Mouse (Mus musculus) liver (tissue): Measurements from ENCODE around the gene Jam3.

ENCODE experiments used
- DNase-seq: peaks from one replicate; pipeline ENCODE4 v3.0.0-alpha.2; 2020; ENCODE audit warnings: mixed read lengths

Jam3 gene

DNA sequence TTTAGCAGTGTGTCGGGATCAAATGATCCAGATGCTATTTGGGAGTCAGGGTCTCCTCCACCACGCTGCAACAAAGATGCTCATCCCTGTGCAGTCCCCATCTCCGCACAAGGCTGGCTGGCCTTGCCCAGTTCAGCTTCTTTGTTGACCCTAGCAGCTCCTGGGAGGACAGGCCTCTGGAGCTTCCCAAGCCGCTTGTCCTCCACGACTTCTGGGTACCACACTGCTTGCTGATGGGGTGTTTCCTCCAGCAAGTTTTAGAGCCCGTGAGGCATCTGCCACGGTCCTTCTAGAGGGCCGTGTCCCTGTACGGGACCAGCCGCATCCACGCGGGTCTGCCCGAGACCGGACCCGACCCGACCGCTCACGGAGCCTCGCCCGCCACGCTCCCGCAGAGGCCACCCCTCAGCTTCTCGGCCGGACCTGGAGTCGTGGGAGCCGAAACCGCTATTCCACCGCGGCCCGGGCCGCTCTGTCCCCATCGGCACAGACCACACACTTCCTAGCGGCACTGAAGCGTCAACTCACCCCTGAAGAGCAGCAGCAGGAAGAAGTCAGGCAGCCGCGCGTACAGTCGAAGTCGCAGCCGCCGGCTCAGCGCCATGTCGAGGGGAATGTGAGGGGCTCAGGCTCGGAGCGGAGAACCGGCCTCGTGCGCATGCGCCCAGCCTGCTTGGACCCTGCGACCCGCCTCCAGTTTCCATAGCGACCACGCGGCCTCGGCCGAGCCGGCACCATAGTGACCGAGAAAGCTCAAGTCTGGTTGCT, at the start of gene Jam3:
Gene Jam3 (minus strand): TSS at position 659 of the 768 bp plus-strand sequence.
- DNase-seq: peak; percentile 84

DNA sequence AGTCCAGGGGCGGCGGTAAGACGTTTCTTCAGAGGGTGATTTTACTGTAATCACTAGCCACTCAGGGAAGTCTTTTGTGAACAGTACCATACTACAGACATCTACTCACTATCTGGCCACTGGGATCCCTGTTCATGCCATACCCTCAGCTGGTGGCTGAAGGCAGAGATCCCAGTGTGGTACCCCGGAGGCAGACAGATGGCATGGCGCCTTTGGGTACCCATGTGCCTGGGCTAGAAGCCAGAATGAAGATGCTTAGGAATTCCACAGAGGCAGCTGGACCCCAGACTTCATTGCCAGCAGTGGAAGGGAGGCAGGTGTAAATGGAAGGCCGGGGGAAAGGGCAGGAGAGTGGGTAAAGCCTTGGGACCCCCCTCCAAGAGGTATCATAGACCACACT, 49.0 kb upstream of the Jam3 start:
- DNase-seq: no peak

DNA sequence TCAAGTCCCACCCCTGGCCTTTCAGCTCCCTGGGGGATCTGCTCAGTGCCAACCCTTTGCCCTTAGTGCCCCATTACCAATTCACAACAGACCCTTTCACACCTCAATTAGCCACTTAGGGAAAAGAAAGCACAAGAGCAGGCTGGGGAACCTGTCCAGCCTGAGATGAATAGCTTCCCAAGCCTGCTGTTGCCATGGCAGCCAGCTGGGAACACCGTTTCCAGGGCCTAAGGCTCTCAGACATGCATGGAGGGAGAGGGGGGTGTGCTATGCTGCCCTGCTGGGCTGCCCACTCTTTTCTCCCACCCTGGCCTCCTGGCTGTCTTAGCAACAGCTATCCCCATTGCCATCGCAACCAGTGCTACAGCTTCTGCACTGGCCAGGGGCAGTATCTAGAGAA, 47.9 kb upstream of the Jam3 start:
- peak; percentile 12 for DNase-seq

DNA sequence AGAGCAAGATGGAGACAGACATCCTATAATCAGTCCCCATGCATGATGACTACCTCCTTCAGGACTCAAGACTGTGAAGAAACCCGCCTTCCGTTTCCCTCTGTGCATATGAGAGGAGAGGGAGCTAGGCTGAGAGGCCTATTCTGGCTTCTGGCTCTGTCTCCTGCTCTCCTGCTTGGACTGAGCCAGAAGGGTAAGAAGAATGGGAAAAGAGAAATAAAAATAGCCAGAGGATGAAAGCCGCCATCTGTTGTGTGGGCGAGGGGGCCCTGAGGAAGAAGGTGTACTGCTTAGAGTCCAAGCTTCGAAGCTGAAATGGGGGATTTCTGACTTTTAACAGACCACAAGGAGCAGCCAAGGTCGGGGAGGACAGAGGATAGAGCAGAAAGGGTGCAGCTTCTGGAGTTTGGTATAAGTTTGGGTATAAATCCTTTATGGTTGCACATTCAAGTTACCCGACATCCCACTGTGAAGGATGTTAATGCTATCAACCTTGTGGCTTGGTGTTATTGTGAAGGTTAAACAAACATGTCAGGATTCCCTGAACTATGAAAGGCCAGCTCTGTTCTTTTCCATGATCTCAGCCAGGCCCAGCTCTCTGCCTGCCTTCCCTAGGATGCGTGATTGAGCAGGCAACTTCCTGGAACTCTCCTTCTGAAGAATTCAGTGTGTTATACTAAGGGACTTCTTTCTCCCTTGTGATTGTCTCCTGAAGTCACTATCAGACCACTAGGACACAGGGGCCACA, 46.4 kb upstream of the Jam3 start:
- no peak for DNase-seq

DNA sequence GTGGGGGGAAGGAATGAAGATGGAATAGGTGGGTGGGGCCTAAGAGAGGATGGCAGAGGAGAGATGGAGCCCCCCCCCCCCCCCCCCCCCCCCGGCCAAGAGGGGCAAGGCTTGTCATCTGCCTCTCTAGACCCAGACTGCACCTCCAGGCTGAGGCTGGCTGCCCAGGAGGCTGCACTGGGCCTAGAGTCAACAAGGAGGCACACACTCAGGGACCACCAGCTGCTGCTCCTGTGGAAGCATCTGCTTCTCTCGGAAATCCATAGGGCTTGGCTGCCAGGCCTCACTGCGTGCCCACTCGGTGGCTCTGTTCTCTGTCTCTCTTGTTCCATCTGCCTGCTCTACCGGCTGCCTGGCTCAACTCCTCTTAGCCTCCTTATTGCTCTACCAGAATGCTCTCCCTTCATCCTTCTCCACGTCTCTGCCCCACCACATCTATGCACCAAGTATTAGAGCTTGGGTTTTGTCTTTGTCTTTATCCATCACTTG, 38.4 kb upstream of the Jam3 start:
- no peak for DNase-seq

DNA sequence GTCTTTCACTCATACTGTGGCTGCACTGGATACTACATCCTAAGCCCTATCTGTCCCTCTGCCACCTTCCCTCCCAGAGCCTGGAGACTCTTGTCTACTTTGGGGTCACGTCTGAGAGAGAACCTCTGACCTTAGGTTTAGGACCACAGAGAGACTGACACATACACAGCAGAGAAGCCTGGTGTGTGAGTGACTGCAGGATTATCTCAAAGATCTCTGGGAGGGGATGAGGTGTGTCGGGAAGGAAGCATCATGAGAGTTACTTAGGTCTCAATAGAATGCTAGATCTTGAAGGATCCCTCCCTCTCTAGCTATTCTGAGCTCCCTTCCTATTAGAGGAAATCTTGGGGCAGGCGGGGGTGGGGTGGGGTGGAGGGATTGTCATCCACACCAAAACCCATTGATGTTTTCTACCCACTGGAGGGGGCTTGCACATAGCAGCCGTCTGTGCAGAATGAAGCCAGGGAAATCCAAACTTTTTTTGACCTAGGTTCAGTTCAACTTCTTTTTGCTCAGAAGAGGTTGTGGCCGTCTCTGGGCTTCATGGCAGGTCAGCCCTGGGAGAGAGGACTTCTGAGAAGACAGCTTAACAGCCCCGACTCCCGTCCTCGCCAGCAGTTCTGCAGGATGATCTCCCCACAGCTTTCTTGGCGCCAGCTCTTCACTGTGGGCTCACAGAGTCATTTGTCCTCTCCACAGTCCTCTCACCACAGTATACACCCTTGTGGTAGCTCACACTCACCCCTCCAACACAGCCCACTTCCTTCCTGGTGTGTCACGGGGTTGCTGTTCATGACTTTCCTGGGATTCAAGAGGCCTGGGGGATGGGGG, 37.8 kb upstream of the Jam3 start:
- no peak for DNase-seq

DNA sequence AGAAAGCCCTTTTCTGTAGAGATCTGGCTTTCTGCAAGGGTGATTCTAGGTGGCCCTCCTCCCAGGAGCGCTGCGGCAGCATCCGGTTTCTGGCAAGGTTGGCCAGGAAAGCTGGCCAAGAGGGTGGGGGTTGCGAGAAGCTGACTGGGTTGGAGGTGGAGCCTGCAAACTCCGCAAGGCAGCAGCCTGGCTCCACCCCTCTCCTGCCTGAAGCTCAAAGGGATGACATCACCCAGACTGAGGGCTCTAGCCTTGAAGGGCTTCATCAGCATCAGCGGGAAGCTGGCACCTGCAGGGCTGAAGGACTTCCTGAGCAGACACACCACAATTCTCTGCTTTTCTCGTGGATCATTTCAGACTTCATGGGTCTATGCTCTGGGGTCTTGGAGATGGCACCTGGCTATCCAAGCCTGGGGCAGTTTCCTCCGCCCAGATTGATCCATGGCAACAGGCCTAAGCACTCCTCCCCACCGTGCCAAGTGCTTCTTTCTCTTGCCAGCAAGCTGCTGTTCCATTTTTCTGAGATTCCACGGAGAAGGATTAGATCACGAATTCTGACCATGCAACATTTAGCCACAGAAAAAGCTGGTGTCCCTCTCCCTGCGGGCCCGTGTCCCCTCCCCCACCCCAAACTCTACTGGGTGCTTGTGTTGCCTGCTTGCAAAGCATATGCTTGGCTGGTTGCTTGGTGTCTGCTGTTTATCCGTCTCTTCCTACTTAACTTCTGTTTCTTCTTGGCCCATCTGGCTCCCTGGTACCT, 37.0 kb upstream of the Jam3 start:
- DNase-seq: peak; percentile 65

DNA sequence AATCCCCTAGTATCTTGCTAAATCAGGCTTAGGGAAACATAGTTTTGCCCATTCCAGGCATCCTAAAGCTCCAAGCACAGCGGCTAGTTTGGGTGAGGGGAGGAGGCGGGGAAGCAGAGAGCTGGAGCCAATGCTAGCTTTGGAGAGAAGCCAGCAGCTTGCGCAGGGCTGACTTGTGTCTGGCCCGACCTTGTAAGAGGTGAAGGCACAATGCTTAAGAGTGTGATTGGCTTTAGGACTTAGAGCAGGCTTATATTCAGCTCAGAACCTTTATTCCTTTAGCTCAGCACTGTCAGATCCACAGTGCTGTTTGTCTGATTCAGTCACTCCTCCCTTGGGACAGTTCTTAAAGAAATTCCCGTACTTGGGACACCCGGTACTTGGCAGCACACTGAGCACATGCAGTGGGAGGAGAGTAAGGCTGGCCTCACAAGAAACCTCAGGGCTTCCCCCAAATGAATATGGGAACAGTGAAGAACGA, 36.3 kb upstream of the Jam3 start:
- DNase-seq: peak; percentile 18

DNA sequence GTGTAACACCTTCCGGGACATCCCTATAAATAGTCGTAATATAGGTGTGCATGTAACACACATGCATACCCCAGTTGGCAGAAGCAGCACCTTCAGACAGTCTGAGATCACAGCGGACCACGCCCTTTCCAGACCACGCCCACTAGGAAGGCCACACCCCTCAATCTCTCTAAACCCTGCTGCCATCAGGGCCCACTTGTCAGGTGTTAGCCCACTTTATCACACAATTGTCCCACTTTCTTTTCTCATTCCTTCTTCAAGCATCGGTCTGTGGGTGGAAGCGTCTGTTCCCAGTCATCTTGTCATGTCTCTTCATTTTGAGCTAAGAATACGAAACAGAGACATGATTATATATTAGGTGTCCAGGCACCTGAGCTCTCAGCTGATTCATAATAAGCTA, 35.2 kb upstream of the Jam3 start:
- DNase-seq: no peak

DNA sequence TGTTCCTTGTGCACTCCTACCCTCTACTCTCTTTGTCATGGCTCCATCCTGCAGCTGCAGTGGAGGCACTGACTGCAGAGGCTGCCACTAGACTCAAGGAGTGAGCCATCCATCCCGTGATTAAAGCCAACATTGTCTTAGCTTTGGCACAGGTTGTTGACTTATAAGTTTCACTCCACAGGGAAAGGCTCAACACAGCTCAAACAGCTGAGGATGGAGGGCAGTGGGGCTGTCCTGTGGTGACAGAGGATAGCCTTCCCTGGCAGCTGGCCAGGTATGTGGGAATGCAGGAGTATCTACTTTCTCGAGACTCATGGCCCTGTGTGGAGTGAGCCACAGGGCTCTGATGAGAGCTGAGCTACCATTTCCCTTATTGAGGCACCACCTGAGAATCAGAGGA, 34.1 kb upstream of the Jam3 start:
- no peak for DNase-seq

DNA sequence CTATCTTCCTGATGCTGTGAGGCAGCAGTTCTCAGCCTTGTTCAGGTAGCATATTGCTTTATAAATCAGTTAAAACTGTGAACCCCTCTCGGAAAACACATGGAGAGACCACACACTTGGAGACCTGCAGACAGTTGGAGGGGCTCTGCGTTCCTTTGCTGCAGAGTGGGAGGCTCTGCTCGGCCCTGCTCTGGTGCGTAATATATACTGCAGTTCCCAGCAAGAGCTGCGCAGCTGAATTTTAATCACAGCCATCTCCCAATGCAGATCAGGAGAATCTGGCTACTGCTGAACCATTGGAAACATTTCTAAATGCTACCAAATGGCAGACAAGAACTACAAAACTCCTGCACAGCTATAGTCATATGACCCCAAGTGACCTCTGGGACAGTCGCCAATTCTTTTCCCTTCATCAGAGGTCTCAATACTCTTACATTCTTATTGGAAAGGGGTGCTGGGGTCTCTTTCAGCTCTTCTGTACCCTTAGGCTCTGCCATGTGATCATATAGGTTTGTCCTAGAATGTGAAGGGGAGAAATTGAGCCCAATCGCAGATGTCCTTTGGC, 33.5 kb upstream of the Jam3 start:
- no peak for DNase-seq

DNA sequence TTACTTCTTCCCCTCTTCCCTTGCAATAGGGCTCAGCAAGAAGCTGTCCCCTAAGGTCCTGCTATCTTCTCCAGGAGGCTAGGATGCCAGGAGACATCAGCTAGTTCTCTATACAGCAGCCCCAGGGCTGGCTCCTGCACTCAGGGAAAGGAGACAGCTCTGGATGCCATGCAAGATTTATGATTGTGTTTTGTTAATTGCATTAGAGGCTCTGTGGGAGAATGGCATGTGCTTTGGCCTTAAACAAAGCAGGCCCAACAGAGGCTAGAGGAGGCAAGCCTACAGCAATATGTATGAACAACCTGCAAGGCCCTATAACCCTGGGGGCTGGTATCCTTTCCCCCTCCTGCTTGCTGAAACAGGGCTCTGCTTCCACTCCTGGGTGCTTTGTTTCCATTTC, 30.6 kb upstream of the Jam3 start:
- DNase-seq: no peak

DNA sequence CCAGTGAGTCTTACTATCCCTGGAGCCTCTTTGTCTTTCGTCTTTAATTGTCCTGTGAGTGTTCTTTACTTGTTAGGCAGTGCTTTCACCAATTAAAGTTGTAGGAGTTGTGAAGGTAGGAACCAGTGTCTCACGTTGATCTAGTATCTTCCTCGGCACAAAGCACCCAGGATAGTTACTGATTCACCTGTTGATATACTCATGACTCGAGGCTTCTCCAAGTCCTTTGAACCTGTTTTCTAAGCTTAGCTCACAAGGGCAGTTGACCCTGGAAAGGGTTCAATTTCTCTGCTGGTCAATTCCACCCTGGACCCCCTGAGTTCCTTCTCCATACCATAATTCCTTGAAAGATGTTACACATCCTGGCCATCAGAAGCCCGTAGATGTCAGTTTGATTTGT, 26.9 kb upstream of the Jam3 start:
- DNase-seq: no peak

DNA sequence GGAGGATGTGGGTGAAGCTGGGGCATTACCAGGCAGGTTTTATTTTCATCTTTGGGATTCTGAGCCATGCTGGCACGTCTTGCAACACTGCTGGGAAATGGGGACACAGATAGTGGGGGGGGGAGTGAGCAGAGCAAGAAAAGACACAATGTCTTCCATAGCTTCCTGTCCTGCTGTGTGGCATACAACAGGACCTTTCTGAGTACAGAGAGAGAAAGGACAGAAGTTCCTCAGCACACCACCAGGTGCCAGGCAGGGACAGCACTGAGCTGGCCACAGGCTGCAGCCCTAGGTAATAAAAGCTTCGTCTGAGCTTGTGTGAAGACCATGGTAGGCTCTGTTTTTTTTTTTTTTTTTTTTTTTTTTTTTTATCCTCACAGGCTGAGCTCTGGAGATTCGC, 25.3 kb upstream of the Jam3 start:
- DNase-seq: no peak

DNA sequence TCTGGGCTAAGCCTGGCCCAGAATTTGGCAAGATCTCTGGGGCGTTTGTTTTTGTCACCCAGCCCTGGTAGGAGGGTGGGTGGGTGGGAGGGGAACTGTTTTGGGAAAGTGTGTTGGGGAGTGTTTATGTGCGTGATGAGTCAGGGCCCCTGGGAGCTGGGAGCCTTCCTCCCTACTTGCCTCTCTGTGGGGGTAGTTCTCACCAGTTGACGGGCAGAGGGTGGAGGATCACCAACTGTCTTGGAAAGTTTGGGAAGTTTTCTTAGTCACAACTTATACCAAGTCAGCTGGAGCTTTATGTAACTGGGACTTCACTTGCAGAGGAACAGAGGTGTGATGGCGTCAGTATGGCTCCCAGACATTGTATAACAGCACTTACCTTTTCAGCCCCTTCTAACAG, 23.7 kb upstream of the Jam3 start:
- DNase-seq: no peak

DNA sequence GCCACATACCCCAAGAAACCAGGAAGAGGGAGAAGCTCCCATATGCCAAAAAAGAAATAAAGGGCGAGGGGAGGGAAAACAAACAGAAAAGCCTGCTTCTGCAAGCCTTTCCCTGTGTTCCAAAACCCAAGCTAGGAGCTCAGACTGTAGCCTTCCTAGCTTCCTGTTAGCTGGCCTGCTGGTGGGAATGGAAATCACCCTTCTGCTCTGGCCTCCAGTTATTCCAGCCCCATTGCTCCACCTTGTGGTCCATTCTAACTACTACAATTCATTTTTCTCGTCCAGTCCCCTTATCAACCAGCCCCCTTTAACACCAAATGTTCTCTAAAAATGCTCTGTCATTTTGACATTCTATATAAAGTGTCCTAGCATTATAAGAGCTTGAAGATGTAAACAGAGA, 20.9 kb upstream of the Jam3 start:
- DNase-seq: peak; percentile 22

DNA sequence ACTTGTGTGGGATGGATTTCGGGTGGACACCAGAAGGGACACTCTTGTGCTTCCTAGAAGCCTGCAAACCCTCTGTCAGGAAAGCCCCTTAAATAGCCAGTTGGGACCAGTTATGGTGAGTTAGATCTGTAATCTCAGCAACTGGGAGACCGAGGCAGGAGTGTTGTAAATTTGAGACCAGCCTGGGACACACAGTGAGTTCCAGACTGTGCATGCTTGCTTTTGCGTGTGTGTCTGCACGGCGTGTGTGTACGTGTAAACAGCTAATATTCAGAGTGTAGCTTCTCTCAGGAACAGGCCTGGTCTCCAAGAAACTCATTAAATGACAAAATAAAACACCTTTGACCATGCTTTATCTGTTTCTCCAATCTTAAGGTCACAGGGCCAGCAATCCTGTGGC, 20.5 kb upstream of the Jam3 start:
- no peak for DNase-seq

DNA sequence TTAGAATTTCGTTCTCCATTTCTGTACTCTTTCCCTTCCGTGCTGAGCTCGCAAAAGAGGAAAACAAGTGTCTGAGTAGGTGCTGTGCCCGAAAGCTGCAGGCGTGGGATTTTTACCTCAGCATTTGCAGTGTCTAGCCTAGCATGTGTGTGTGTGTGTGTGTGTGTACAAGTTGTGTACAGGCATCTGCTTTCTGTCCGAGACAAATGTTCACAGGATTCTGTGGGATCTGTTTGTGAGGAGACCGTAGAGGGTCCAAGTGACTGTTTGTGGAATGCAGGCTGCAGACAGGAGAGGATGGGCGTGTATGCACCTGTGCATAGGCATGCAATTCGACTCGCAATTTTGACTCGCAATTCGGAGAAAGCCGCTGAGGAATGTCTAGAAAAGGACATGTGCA, 20.0 kb upstream of the Jam3 start:
- no peak for DNase-seq

DNA sequence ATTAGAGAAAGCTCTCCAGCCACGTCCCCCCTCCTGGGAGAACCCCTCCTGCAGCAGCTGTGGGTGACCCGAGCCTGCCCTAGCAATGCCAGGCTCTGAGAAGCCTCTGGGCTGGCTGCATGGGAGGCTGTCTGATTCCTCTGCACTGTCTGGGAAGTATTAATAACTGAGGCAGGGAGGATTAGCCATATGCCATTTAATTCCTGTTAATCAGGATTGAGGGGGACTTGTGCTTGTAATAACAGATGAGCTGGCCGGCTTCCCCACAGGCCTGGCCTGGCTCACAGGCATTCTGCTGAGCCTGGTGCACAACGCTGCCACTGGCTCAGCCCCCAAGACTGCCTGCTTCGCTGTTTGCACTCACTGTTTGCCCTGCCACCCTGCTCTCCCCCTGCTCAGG, 18.9 kb upstream of the Jam3 start:
- DNase-seq: no peak

DNA sequence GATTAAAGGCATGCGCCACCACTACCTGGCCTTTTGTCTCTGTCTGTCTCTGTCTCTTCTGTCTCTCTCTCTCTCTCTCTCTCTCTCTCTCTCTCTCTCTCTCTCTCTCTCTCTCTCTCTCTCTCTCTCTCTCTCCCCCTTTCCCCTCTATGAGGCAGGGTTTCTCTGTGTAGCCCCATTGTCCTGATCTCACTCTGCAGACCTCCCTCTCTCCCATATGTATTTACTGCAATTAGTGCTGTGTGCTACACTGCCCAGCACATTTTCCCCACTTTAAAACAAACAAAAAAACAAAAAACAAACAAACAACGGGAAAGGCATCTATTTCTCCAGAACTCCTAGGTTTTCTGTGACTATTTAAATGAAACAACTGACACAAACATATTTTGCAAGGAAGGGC, 18.4 kb upstream of the Jam3 start:
- DNase-seq: no peak

DNA sequence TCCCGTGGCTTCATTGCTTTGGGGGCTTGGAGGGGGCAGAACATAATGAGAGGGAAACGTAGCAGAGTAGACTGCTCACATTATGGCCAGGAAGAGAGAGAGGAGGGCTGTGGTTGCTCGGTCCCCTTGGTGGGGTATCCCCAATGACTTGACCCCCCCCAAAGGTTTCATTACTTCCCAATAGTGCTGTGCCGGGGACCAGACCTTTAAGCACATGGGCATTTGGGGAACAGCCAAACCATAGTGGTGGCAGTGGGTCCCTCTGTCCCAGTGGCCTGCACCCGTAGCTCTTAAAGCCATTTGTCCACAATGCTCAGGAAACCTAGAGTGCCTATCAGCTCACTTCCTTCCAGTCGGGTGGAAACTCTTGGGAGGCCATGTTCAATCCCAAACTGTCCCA, 17.6 kb upstream of the Jam3 start:
- DNase-seq: no peak

DNA sequence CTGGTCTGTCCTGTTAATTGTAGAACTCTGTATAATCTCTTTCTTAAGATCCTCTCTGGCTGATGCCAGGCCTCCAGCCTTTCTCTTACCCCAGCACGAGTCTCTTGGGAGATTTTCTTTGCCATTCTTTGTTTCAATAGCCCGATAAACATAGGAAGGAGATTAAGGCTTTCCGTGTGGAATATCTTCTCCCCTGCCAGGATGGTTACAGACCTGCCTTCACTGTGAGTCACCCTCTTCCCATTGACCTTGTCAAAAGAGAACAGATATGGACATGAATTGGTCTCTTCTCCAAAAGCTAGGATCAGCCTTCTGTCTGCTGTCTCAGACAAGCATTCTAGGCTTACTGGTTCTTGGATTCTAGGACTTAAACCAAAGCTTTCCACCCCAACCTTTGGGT, 15.5 kb upstream of the Jam3 start:
- no peak for DNase-seq
